Mouse (Mus musculus): ENCODE results near the gene Hexb.

The Hexb gene

GRCm38 (mm10) chr13:97223856-97224255 lies 25.7 kb upstream of the Hexb start:
- no peak for DNase-seq

GRCm38 (mm10) chr13:97220022-97220421 lies 21.9 kb upstream of the Hexb start:
- no peak for DNase-seq

GRCm38 (mm10) chr13:97216196-97216595 lies 18.0 kb upstream of the Hexb start:
- DNase-seq: no peak

GRCm38 (mm10) chr13:97215563-97215962 lies 17.4 kb upstream of the Hexb start:
- DNase-seq: no peak

GRCm38 (mm10) chr13:97214583-97215268 lies 16.6 kb upstream of the Hexb start:
- no peak for DNase-seq

DNA sequence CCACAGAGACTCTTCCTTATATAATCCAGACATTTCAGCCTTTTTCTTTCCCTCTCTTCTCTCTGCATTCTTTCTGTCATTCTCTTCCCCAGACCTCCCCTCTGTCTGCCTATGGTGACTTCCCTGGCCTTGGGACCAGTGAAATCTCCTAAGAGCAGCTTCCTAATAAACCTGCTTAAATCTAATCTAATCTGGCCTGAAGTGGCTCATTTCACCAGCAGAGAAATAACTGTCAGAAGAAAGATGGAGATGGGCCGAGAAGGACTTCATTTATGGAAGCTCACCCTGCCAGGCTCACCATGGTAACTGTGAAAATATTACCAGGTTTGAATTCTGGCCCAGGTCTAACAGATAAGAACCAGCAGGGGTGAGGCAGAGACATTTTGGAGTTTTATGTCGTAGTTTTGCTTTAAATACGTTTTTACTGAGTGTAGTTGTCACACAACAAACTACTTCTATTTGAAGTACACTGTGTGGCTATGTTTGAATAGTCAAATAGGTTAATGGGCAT lies 10.4 kb upstream of the Hexb start:
- no peak for DNase-seq

DNA sequence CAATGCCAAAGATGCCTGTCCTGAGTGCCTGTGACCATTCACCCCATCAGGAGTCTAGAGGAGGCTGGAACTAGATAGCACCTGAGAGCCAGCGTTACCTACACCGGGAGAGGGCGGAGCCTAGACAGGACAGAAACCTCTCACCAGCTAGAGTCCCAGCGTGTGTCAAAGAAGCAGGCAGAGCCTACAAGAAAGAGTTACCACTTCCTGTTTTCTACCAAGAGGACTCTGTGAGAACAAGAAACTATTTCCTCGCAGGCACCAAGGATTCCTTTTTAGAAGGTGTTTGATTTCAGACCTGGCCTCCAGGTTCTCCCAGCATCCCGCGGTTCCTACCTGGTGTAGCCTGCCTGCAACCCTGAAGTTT lies 9.9 kb upstream of the Hexb start:
- DNase-seq: no peak

DNA sequence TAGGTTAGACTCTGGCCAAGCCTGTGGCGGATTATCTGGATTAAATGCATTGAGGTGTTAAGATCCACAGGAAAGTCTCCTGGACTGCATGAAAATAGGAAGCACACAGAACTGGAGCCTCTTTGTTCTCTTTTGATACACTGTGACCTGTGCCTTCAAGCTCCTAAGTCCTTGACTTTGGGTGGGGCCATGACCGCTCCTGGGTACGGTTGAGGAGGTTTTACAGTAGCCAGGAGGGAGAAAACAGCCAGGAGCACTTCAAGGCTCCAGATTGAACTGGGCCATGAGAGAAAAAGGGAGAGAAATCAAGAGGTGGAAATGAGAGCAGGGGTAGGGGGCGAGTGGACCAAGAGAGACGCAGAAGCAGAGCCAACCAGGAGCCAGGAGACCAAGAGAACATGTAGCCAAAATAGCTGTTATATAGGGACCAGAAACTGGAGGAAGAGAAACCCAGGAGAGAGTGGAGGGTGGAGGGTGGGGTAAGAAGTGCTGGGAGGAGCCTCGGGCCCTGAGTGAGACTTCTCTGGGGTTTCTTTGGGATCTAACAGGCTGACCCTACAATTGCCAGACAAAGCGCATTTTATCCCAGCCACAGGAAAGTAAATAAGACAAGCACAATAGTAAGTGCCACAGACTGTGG lies 9.4 kb upstream of the Hexb start:
- no peak for DNase-seq

DNA sequence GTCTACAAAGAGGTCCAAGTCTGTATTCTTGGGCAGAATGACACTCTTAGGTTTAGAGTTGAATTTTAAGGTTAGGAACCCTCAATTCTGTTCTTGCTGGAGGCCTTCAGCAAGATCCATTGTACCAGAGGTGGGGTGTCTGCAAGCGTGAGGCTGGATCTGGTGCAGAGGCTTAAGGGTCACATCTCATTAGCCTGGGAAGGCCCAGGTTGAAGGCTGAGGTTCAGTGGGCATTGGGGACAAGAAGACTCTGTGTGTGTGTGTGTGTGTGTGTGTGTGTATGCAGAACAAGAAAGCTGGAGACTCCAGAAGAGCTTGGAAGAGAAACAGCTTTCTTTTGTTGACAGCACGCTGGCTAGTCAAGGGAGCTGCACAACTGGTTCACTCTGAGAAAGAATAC lies 7.9 kb upstream of the Hexb start:
- no peak for DNase-seq

GRCm38 (mm10) chr13:97205052-97205701 lies 7.0 kb upstream of the Hexb start:
- peak; percentile 79 to 84 for DNase-seq

DNA sequence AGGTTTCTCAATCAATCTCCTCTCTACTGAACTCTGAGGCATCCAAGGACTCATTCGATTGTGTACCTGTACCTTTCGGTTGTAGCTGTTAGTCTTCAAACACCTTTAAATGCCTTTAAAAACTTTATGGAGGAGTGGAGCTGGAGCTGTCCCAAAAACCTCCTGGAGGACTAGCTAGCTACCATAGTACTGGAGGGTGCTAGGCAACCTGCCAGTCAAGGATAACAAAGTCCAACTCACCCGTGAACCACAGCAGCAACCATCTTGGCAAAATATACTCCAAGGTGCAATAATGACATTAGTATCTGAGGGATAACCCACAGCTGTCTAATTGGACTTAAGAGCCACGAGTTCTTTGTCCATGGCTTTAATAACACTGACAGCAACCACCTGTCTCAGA lies 3.7 kb upstream of the Hexb start:
- DNase-seq: no peak

GRCm38 (mm10) chr13:97201076-97201475 lies 2.9 kb upstream of the Hexb start:
- DNase-seq: no peak

DNA sequence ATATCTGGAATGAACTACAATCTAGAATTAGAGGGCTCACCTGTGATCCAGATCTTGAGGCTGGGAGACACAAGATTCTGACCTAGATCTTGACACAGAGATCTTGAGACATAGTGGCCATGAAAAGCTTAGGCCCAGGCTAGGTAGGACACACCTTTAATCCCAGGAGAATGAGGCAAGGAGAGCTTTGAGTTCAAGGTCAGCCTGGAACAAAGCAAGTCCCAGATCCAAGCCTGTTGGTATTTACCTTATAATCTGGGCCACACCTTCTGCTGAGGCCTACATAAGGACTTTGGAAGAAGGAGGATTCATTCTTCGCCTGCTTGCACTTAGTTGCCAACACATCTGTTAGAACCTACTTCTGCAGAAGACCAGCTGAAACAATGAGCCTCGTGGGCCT lies 966 bp upstream of the Hexb start:
- DNase-seq: no peak

DNA sequence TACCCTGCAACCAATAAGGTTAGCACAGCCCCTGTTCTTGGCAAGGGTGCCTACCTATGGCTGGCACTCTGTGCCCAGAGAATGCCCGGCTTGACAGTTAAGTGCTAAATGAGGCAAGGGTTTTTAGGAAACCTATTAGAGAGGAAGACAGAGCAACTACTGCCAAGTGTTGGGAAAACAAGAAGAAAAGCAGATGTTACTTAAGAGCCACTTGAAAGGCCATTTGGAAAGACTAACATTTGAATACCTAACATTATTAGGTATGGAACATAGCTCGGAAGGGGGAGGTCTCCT lies 1.3 kb downstream of the Hexb start:
- no peak for DNase-seq

DNA sequence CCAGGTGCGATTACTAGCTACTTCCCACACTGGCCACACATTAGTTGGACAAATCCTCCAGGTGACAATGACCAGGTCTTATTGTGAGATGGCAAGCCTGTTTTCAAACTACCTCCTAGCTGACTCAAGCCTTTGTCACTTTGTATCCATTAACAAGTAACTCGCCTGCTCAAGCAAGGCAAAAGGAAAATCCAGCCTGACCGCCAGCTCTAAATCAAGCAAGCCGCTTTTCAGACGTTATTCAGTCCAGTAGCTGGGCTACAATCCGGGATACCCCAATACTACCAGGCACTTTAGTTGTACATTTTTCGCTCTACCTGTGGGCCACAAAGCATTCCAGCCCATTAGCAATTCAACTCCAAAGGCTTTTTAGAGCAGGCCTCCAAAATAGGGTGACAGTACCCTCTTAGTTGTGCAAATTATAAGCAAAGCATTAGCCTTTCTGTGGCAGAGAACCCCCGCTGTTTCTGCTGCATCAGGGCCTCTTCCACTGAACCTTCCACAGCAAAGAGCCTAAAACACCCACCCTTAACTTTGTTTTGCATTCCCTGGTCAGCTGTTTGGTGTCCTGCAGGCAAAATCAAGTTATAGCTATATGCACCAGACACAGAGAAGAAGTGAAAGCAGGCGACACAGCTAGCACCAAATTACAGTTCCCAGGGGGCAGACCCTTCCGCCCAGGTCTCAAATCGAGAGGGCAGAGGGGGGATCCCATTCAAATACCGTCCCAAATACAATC lies 1.8 kb downstream of the Hexb start:
- DNase-seq: no peak

DNA sequence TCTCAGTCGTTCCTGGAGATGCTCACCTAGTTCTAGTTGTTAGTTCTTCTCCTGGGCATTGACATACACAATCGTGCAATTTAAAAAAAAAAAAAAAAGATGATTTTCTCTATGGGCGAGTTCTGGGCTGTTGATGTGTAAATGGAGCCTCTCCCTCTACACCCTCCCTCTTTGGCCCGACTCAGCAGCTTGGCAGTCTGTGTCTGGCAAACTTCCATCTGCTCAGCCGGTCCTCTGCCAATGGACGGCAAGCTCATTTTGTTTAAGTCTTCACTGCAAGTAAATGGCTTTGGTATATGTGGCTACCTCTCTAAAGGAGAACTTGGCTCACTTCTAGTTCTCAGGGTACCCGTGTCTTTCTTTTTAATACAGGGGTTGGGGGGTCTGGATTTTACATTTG lies 4.7 kb downstream of the Hexb start:
- peak; percentile 82 to 89 for DNase-seq

GRCm38 (mm10) chr13:97192649-97193048 lies 5.5 kb downstream of the Hexb start:
- no peak for DNase-seq

DNA sequence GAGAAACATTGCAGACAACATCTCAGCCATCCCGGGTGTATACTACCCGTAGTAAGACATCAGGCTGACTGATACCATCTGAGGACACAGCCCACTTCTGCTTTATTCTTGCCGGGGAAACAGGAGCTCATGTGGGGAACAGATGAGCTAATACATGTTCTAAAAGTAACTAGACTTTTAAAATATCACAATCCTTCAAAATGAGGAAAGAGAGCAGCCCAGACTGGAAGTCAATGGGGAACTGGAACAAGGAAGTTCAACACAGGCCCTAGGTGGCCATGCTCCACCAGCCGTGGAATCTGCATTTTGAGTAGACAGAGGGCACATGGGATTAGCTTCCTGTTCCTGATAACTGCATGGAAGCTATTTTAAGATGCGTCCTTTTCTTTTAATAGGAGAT lies 10.5 kb downstream of the Hexb start:
- no peak for DNase-seq

DNA sequence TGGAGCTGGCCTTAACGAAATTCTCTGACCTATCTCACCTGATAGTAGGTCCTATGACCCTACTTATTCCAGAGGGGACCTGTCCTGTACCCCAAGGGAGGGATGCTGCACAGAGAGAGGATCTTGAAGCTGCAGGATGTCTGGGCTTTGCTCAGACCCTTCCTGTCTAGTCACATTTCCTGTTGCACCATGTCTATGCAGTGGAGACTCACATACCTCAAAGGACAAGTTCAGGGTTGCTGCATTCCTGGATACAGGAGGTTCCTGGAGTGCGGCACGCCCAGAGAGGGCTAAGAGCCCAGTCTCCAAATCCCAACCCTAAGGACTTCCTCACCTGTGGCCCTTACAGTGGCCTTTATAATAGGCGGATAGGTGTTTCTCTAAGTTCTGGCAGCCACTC lies 11.8 kb downstream of the Hexb start:
- no peak for DNase-seq

- no peak for DNase-seq
These were observed 13.5 kb downstream of the Hexb start for GRCm38 (mm10) chr13:97184656-97185055.

GRCm38 (mm10) chr13:97184168-97184567 lies 14.0 kb downstream of the Hexb start:
- no peak for DNase-seq

GRCm38 (mm10) chr13:97182821-97183220 lies 15.3 kb downstream of the Hexb start:
- peak in 1 of 2 experiments; percentile 36 for DNase-seq

DNA sequence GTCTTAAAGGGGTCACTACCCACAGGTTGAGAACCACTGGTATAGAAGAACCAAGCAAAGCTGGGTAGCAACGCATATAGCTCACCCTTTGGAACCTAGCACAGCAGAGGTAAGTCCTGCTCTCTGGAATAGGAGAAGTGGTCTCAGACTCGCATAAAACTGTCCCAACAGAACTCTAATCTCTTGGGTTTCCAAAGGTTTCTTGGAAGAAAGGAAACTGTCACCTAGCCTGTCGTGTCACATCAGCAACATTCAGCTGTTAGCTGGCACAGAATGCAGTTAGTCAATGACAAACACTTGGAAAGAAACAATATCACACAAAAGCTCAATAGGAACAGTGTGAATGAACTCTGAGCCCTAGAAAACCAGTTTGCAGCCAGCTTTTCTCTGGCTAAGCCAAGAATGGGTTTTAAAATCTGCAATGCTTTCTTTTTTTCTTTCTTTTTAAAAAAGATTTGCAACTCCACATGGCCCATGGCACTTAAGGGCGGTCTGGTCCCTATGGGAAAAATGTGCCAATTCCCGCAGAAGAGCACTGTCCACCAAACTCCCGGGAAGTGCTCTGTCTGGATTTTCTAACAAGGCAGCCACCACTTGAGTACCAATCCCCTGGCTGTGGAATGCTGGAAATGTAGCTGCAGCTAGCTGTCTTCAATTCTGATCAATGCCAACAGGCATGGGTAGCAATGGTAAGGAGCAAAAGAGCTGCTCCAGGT lies 17.9 kb downstream of the Hexb start:
- DNase-seq: no peak
